Mouse (Mus musculus) erythroblast, embryonic 14.5 days (primary cell): ENCODE results near the gene Parvb.

Source experiments
- GATA1 ChIP-seq: IDR thresholded peaks from 2 replicates; pipeline ENCODE4 v1.6.1; 2012; ENCODE audit warnings: low read length, inconsistent platforms, mixed read lengths
- TAL1 ChIP-seq: IDR thresholded peaks from 3 replicates; pipeline ENCODE4 v1.6.1; 2012; ENCODE audit warnings: low read length, inconsistent platforms, mixed read lengths

DNA sequence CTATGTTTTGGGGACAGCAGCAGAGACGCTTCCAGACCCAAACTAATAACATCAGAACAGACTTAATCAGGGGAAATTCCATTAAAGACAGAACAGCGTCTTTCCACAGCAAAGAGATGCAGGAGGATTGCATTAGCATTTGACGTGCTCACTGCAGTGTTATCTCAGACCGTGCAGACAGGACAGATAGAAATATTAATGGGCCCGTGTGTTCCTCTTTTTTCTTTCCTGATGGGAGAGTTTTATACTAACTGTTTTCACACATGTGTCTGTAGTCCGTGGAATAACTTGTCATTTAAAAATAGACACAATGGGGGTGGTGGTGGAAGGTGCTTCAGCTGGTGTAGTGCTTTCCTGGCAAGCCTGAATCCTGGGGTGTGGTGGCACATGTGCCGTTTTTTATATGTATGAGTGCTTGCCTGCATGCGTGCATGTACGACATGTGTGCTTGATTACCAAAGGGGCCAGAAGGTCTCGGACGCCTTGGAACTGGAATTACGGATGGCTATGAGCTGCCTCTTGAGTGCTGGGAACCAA lies 104.5 kb downstream of the Parvb start:
- no peak for TF ChIP-seq TAL1
- TF ChIP-seq GATA1, result no peak
